Mouse (Mus musculus) intestine, embryonic 16.5 days (tissue): ENCODE measurements around the gene Xpot. TPM values are rescaled to one million over a fixed set of nuclear protein-coding genes. Genes with fewer than 3 reads are reported as not detected.

ENCODE experiments used
- ATAC-seq: fragments of 200-750 bp; cut with Nextera tagmentation; 2 replicates; pipeline ENCODE4 v1.8.0; 2017; ENCODE audit warnings: moderate TSS enrichment, moderate library complexity
- H3K27ac ChIP-seq: fragments of 300-500 bp; sonication (generic); 2 replicates; pipeline ENCODE4 v1.5.1; 2014; ENCODE audit warnings: mild to moderate bottlenecking, low read length
- H3K27me3 ChIP-seq: fragments of 300-500 bp; sonication (generic); replicated peaks from 2 replicates; pipeline ENCODE4 v1.6.1; 2014; ENCODE audit warnings: low read length, control low read depth, mixed read lengths; ENCODE audit not compliant: control insufficient read depth, insufficient read depth
- H3K36me3 ChIP-seq: fragments of 300-500 bp; sonication (generic); 2 replicates; pipeline ENCODE4 v1.6.1; 2014; ENCODE audit warnings: low read length, control low read depth; ENCODE audit not compliant: control insufficient read depth, insufficient read depth
- H3K4me1 ChIP-seq: fragments of 300-500 bp; sonication (generic); 2 replicates; pipeline ENCODE4 v1.6.1; 2014; ENCODE audit warnings: low read length, control low read depth, mixed read lengths; ENCODE audit not compliant: control insufficient read depth, insufficient read depth
- H3K4me2 ChIP-seq: fragments of 300-500 bp; sonication (generic); 2 replicates; pipeline ENCODE4 v1.6.1; 2014; ENCODE audit warnings: low read depth, low read length, control low read depth
- H3K4me3 ChIP-seq: fragments of 300-500 bp; sonication (generic); 2 replicates; pipeline ENCODE4 v1.5.1; 2014; ENCODE audit warnings: mild to moderate bottlenecking, low read length
- H3K9ac ChIP-seq: fragments of 300-500 bp; sonication (generic); 2 replicates; pipeline ENCODE4 v1.6.1; 2014; ENCODE audit warnings: low read depth, low read length
- H3K9me3 ChIP-seq: fragments of 300-500 bp; sonication (generic); 2 replicates; pipeline ENCODE4 v1.6.1; 2016; ENCODE audit warnings: low read length, control low read depth; ENCODE audit not compliant: control insufficient read depth
- WGBS: fragments of 180-500 bp; shearing (Covaris S2); extraction: QIAGEN DNeasy Blood & Tissue Kit; methylation state at CpG from one replicate; pipeline ENCODE4 v1.1.7; 2014; 5-methylcytosine and 5-hydroxymethylcytosine counted together
- polyA plus RNA-seq: library from polyadenylated mRNA; unstranded; fragments of >200 nt; fragmentation: Nextera tagmentation; extraction: Ambion mirVana; gene quantifications from 2 replicates; pipeline ENCODE4 v1.2.1, GENCODE M21; 2015

Gene Xpot
- polyA plus RNA-seq, 1 experiment from 2014 or later: 36.3 TPM

DNA sequence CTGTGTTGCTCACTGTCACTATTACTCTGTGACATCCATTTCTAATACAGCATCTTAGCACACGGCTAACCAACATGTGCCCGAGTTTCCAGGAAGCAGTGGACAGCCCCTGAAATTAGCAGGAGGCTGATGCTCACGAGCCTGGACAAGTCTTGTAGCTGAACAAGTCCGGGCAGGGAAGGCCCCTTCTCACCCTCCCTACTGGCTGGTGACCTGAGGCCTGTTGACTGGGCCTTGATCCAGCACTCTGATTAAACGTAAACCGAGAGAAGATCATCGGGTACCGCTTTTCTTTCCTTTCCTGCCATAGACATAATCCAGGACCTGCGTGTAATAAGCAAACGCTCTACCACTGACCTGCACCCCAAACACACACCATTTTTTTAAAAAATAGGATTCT, 18.0 kb downstream of the Xpot start:
- peaks cover 44% of the 10 kb centered on the region for H3K36me3 ChIP-seq

DNA sequence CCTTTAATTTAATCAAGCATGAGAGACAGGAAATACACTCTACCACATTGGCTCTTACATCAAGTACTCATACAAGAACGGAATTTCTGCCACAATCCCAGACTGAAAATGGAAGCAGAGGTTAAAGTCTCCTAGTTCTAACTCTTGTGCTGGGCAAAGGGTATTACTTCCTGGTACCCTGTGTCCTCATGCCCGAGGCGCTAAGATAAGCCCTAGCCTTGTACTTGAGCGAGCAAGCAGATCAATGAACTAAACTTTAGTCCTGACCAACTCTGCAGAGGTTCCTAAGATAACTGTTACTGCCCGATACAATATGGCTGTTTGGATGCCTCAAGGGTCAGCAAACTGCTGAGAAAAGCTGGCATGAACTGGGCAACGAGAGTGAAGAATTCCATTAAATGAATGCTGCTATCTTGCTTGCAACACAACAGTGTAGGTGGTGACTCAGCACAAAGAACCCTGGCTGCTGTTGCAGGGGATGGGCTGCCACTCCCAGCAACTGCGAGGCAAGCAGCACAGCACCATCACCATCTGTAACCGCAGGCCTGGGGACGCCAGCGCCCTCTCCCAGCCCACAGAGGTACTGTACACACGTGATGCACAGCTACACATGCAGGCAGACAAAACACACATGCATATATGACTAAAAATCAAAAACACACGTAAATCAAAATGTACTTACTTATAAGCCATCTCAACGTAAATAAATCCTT, 21.3 kb downstream of the Xpot start:
- Histone ChIP-seq H3K27ac (no peak overlapping the region), H3K4me1 (no peaks in the 10 kb centered on the region), H3K27me3 (no peaks in the 10 kb centered on the region), H3K9ac (no peak overlapping the region), H3K4me2 (no peak overlapping the region), H3K4me3 (no peak overlapping the region), H3K36me3 (peaks cover 58% of the 10 kb centered on the region), H3K9me3 (no peaks in the 10 kb centered on the region)
- ATAC-seq: peak; percentile 84
- 89% methylated on average over 13 of the region's 13 CpGs for WGBS

More for the DNA sequence above, 18.0 kb downstream of the Xpot start:
- Histone ChIP-seq H3K27me3 (no peaks in the 10 kb centered on the region), H3K27ac (no peak overlapping the region), H3K4me3 (no peak overlapping the region), H3K9me3 (no peaks in the 10 kb centered on the region), H3K4me2 (no peak overlapping the region), H3K9ac (no peak overlapping the region), H3K4me1 (no peaks in the 10 kb centered on the region)
- WGBS: 86% methylated on average over 10 of the region's 10 CpGs
- no peak for ATAC-seq

- ATAC-seq: no peak
Observed at GRCm38 (mm10) chr10:121603556-121603955, 22.6 kb downstream of the Xpot start.

GRCm38 (mm10) chr10:121601272-121601671, 24.9 kb downstream of the Xpot start:
- Histone ChIP-seq H3K9ac (no peak overlapping the region), H3K4me2 (no peak overlapping the region), H3K27ac (no peak overlapping the region), H3K36me3 (peaks cover 38% of the 10 kb centered on the region), H3K9me3 (no peaks in the 10 kb centered on the region), H3K4me3 (no peak overlapping the region), H3K27me3 (no peaks in the 10 kb centered on the region), H3K4me1 (no peaks in the 10 kb centered on the region)
- 81% methylated on average over 6 of the region's 6 CpGs for WGBS
- no peak for ATAC-seq

More at GRCm38 (mm10) chr10:121603556-121603955, 22.6 kb downstream of the Xpot start:
- Histone ChIP-seq H3K4me3 (no peak overlapping the region), H3K9me3 (no peaks in the 10 kb centered on the region), H3K27me3 (no peaks in the 10 kb centered on the region), H3K36me3 (peaks cover 54% of the 10 kb centered on the region), H3K9ac (no peak overlapping the region), H3K4me1 (no peaks in the 10 kb centered on the region), H3K27ac (no peak overlapping the region), H3K4me2 (no peak overlapping the region)
- WGBS: 89% methylated on average over 4 of the region's 4 CpGs

- no peak for ATAC-seq
- H3K9me3 ChIP-seq: no peaks in the 10 kb centered on the region
Observed at GRCm38 (mm10) chr10:121596580-121596979, 29.6 kb downstream of the Xpot start.

GRCm38 (mm10) chr10:121591106-121591505, 35.0 kb downstream of the Xpot start:
- Histone ChIP-seq H3K9me3 (no peaks in the 10 kb centered on the region), H3K27me3 (no peaks in the 10 kb centered on the region), H3K9ac (no peak overlapping the region), H3K36me3 (peaks cover 6% of the 10 kb centered on the region), H3K27ac (no peak overlapping the region), H3K4me3 (no peak overlapping the region), H3K4me2 (no peak overlapping the region), H3K4me1 (no peaks in the 10 kb centered on the region)
- no peak for ATAC-seq
- WGBS: 86% methylated on average over 14 of the region's 14 CpGs

More at GRCm38 (mm10) chr10:121596580-121596979, 29.6 kb downstream of the Xpot start:
- no peak overlapping the region for H3K9ac ChIP-seq
- H3K27me3 ChIP-seq: no peaks in the 10 kb centered on the region
- H3K4me1 ChIP-seq: no peaks in the 10 kb centered on the region
- no peak overlapping the region for H3K27ac ChIP-seq
- peaks cover 16% of the 10 kb centered on the region for H3K36me3 ChIP-seq
- H3K4me2 ChIP-seq: no peak overlapping the region
- no peak overlapping the region for H3K4me3 ChIP-seq
- WGBS: 82% methylated on average over 9 of the region's 9 CpGs

DNA sequence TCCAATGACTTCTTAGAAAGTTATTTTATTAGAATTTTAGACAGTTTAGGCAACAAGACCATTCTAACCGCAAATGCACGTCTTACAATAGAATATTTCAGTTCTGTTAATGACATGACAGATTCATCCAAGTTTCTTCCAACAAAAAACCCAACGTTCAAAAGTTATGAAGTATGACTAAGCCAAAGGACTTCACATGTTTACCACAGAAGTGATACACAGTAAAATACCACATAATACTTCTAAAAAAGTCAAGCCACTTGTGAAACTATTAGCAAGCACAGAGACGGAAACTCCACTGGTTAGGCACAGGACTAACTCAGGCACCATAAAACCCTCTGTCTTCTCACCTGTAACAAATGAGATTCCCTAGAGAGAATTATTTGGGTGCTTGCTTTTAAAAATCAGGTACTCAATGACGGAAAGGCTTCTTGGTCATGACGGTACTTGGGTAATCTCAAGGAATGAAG, 38.7 kb downstream of the Xpot start:
- Histone ChIP-seq H3K4me2 (peak overlapping the region; percentile 58), H3K9ac (peak overlapping the region; percentile 92), H3K4me1 (0 out of 2 replicates have a peak, but pooled peaks cover 6% of the 10 kb centered on the region), H3K27ac (no peak overlapping the region; the same call in 1 of the 2 replicates), H3K36me3 (peaks cover 15% of the 10 kb centered on the region), H3K4me3 (peak overlapping the region; percentile 89), H3K9me3 (no peaks in the 10 kb centered on the region), H3K27me3 (no peaks in the 10 kb centered on the region)
- 62% methylated on average over 6 of the region's 6 CpGs for WGBS
- ATAC-seq: no peak

GRCm38 (mm10) chr10:121586675-121587370, 39.3 kb downstream of the Xpot start, which contains the start of gene Tbk1:
Gene Tbk1 (minus strand): TSS chr10:121586787.
- H3K9me3 ChIP-seq: no peaks in the 10 kb centered on the region
- H3K27ac ChIP-seq: peak within 1 kb of the TSS; percentile 90
- under 1% methylated on average over 58 of the region's 58 CpGs for WGBS
- peak within 1 kb of the TSS; percentile 92 for H3K9ac ChIP-seq
- peaks cover 17% of the 10 kb centered on the region for H3K36me3 ChIP-seq
- ATAC-seq: peak; percentile 98
- 0 out of 2 replicates have a peak, but pooled peaks cover 6% of the 10 kb centered on the region for H3K4me1 ChIP-seq
- peak within 1 kb of the TSS; percentile 58 for H3K4me2 ChIP-seq
- H3K4me3 ChIP-seq: peak within 1 kb of the TSS; percentile 89
- H3K27me3 ChIP-seq: no peaks in the 10 kb centered on the region

- Histone ChIP-seq H3K4me1 (0 out of 2 replicates have a peak, but pooled peaks cover 6% of the 10 kb centered on the region), H3K4me2 (peak overlapping the region; percentile 55), H3K4me3 (peak overlapping the region; percentile 89), H3K9me3 (no peaks in the 10 kb centered on the region), H3K36me3 (peaks cover 21% of the 10 kb centered on the region), H3K27me3 (no peaks in the 10 kb centered on the region), H3K27ac (peak overlapping the region; percentile 90), H3K9ac (peak overlapping the region; percentile 92)
- ATAC-seq: peak; percentile 70
- WGBS: 3% methylated on average over 42 of the region's 48 CpGs
Observed at GRCm38 (mm10) chr10:121585791-121586642, 40.1 kb downstream of the Xpot start.
